Mouse (Mus musculus) ovary, adult 18-20 months (tissue): ENCODE measurements around the gene Dynlt1b.
"Not testable (repeated sequence)": the region's sequence is repeated elsewhere in the genome, so short reads cannot be mapped to it uniquely, and the experiment has no call there.

Experiments used
- DNase-seq: peaks from one replicate; pipeline ENCODE4 v3.0.0; 2022; ENCODE audit warnings: low spot score, mixed read lengths

Gene Dynlt1b

DNA sequence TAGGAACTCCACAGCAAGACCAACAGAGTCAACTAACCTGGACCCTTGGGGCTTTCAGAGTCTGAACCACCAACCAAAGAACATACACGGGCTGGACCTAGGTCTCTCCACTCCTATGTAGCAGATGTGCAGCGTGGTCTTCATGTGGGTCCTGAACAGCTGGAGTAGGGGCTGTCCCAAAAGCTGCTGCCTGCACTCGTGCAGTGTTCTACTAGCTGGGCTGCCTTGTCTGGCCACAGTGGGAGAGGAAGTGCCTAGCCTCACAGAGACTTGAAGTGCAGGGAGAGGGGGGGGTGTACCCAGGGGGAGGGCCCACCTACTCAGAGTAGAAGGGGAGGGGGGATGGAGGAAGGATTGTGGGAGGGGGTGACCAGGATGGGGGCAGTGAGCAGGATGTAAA lies 7.1 kb upstream of the Dynlt1b start:
- DNase-seq: not testable (repeated sequence)

DNA sequence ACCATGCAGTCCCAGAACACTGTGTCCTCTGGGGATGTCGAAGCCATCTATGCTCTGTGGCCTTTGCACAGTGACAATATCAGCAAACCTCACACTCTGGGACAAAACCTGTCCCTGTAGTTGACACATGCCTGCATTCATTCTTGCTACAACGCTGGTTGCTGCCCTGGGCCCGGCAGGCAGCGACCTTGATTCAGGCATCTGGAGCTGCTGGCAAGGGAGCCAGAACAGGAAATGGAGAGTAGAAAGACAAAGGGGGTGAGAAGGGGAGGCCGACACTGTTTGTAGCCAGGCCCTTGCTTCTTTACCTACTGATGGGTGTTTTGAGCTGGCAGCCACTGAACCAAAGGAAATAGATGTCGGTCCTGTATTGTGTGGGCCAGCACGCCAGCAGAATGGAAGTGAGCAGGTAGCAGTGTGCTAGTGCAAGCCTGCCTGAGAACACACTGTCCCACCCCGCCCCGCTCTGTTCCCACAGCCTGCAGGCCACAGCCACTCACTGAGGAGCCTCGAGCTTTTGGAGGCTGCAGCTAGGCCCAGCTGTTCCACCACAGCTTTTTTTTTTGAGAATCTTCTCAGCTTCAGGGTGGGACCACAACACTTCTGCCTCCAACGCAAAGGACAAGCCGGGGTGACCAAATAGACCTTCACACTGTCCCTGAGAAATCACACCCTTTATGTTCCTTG lies 5.5 kb upstream of the Dynlt1b start:
- DNase-seq: not testable (repeated sequence)

DNA sequence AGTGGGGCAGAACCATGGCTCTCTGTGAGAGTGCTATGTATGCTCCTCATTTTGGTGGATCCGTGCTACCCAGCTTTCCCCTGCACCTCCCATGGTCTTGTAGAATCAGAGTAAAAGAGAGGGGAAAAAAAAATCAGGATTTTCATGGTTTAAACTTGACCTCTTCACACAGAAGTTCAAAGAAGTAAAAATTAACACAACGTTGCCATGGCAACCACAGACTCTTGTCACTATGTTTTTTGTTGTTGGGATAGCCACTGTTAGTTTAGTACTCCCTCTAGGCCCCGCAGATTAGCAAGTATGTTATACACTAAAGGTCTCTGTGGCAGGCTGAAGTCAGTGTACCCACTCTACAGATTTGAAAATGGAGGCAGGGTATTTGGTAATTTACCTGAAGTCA lies 4.6 kb upstream of the Dynlt1b start:
- DNase-seq: not testable (repeated sequence)

DNA sequence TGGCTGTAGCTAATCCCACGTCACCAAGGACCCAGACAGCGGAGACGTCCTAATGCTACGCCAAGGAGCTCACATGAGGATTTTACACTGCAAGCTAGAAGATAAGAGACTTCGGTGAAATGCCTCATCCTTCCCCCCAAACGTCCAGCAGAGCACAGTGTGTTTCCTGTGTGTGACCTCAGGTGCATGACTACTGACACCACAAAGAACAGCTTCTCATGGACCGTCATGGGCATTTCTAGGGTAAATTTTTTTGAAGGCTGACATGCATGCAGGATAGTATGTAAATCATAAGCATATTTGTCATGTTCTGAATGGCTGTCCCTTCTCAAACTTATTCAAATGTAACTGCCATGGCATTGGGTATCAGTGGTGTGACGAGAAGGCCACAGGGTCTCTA lies 3.0 kb upstream of the Dynlt1b start:
- DNase-seq: not testable (repeated sequence)

DNA sequence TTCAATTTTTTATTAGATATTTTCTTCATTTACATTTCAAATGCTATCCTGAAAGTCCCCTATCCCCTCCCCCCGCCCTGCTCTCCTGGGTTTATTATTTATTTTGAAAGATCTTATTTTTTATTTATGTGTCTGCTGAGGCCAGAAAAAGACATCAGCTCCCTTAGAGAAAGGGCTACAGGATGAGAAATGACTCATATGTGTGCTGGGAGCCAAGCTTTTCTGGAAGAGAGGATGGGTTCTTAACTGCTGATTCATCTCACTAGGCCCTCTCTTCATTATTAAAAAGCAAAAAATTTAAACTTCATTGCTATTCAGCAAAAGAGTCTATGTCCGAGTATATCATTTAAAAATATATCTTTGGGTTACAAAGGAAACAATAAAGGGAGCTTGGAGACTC lies 986 bp upstream of the Dynlt1b start:
- not testable (repeated sequence) for DNase-seq

DNA sequence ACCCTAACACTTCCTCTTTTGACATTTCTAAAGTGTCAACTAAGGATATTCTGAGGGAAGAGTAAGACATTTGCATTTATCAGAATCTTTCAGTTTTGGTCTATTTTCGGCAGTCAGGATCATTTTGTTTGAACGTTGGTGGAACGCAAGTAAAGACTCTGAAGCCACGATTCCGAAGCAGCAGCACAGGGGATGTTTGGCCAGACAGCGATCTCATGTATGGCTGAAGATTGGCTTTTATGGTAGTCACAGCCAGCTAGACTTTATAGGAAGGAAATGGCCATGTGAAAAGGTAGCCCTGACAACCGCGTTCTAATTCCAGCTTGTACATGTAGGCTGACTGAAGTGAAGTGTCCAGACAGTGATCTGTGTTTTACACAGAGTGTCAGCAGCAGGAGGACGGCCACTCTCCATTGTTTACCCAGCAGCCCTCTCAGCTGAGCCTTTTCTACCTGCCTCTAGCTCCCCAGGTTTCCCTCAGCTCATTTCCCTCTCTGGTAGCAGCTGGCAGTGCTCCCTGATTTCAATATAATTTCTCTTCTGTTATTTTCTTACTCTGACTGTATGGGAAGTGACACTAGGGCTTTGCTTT lies 594 bp downstream of the Dynlt1b start:
- DNase-seq: not testable (repeated sequence)

DNA sequence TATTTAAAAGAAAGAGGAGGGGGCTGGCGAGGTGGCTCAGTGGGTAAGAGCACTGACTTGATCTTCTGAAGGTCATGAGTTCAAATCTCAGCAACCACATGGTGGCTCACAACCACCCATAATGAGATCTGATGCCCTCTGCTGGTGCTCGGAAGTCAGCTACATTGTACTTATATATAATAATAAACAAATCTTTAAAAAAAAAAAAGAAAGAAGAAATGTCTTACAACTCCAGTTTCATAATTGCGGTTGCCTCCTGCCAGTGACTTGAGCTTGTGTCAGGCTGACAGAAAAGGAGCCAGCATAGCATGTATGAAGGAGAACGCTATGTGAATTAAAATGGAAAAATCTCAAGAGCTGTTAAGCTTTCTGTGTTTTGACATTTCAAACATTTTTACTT lies 2.5 kb downstream of the Dynlt1b start:
- not testable (repeated sequence) for DNase-seq

DNA sequence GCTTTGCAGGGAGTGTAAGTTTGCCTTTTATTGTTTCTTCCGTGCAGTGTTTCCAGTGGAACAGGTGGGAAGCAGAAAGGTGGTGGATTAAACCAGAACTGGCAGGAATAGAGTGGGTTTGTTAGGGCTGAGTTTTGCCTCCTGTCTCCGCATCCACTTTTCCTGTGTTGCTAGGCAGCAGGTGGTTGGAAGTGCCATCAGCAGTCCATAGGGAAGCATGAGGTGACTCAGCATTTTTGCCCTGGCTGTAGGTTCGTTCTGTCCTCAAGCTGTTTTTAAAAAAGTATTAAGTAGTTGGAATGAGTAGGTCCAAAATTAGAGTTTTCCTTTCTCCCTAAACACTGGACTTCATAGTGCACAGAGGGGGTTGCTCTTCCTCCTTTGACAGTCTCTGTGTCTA lies 3.8 kb downstream of the Dynlt1b start:
- DNase-seq: not testable (repeated sequence)

DNA sequence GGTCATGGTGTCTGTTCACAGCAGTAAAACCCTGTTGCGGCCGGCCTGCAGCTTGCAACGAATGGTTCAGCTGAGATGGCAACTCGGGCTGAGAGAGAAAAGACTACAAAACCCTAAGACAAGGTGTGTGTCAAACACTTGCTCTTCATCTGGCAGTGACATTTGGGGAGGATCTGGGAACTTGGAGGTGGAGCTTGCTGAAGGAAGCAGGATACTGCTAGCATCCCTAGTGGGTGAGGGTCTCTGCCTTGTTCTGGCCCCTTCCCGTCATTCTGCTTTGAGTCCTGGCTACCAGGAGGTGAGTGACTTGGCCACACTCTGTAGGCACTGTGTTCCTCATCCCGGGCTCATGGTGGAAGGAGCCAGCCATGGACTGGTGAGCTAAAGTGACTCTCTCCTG lies 8.2 kb downstream of the Dynlt1b start:
- DNase-seq: not testable (repeated sequence)

DNA sequence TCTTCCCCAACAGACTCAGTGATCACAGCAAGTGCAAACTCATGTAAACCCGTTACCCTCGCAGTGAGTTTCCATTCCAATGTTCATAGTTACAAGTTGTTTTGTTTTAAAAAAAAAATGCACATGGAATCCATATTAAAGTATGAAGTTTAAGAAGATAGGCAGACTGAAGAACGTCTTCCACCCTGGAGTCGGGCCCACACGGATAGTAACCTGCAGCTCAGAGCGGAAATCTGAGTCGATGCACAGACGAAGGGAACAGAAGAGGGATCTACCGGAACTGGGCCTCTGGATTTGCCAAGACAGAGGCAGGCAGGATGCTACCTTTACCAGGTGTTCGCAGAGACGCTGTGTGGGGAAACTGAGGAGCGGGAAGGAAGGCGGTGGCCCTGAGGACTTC lies 10.0 kb downstream of the Dynlt1b start:
- DNase-seq: not testable (repeated sequence)

DNA sequence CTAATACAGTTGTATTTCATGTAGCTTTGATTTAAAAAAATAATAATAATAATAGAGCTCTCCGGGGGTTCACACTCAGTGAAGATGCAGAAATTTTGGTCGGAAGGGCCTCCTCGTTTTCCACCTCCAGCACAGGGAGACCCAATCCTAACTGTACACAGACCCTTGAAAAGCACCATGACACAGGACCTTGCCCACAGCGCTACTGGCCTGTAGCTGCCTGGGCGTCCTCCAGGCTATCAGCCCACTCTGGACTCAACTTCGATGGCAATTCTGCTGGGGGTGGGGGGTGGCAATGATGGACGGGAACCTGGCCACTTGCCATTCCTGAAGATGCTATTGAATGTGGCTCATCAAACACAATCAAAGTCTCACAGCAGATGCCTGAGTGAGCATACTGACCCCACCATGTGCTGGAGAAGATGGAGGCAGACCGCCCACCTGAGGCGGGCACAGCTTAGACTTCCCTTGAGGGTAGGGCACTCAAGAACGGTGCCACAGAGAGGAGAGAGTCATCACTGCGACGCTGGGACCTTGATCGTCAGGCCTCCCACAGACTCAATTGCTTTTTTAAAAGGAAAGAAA lies 10.7 kb downstream of the Dynlt1b start:
- not testable (repeated sequence) for DNase-seq

DNA sequence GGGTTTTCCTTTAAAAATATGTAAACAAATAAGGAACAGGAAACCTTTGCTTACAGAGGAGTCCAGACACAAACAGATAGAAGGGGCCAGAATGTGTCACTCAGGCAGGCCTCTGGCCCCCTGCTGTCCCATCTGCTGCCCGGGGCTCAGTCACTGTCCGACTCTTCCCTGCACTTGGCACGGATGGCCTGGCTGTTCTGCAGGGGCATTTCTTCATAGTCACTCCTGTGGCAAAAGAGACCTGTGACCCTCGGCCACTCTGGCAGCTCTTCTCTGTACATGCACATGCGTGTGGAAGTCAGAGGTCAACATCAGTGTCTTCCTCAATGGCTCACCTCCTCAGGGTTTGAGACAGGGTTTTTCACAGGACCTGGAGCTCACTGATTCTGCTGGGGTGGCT lies 11.3 kb downstream of the Dynlt1b start:
- not testable (repeated sequence) for DNase-seq

DNA sequence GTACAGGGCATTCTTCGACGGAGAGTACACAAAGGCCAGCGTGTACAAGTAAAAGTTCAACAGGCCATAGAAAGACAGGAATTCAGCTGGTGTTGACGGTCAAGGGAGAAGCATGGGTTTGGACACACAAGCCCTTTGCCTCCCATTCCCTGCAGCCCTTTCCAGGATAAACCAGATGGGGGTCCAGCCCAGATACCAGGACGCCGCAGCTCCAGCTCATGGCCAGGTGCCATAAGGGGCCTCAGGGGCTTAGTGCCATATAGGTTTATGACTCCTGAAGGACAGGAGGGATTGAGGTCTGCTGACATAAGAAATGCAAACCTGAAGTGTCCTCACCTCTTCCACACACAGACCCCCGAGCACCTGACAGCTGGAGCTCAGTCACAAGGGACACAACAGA lies 12.6 kb downstream of the Dynlt1b start:
- not testable (repeated sequence) for DNase-seq

DNA sequence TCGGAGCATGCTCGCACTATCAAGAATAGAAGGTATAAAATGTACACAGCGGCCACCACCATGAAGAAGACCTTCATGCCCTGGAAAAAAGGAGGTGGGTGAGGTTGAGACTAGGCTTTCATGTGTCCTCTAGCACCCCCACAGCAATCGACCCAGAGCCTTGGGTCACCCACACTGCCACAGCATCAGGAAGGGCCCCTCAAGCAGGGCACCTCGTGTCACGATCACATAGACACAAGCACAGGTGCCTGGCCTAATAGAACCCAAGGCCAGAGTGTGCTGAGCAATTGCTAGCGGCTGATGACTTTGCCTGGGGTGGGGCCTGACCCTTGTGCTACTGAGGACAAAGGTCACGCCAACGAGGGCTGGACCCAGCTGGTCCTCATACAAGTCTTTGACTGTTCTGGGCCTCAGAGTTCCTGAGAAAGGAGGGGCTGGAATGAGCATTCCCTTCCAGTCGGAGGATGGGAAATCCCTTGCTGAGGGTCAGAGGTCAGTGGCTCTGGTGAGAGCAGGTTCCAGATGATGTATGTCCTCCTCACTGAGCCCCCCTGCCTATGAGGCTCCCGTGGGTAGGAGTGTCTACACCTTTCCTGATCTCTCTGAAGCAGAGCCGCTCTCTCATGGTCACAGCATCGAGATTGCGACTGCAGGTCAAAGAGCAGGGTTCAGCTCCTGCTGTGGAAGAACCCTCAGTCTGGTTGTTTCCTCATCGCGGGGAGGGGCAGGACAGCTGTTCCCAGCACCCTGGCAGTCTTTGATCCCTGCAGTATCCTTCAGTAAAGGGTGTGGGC lies 16.1 kb downstream of the Dynlt1b start:
- not testable (repeated sequence) for DNase-seq

DNA sequence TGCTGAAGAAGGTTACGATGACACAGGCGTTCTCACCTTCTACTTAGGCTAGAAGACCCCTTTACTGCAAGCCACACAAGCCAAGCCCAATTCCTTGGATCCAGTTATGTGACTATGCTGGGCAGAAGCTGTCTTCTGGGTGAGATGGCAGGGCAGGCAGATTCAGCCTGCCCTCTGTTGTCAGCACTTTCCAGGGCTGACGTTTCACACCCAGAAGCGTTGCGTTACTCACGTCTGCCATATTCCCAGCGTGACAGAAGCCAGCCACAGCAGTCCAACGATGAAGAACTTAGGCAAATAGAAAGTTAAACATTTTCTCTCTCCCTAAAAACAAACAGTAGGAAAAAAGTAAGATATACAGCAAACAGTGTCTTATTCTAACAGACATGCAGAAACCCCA lies 18.4 kb downstream of the Dynlt1b start:
- DNase-seq: not testable (repeated sequence)

DNA sequence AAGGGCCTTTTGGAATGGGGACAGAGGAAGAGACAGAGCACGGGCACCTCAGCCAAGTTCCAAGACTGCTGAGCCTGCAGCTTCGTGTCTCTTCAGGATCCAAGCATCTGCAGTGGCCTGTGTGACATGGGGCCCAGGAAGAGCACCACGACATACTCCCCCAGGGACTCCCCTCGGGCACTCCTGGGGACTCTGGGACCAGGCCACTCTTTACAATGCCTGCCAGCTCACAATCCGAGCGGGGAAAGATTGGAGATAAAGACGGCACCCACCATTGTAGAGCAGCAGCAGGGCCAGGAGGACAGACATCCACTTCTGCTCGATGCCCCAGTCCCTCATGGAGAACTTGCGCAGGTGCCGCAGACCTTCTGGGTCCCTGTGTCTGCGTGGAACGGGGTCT lies 19.3 kb downstream of the Dynlt1b start:
- not testable (repeated sequence) for DNase-seq

DNA sequence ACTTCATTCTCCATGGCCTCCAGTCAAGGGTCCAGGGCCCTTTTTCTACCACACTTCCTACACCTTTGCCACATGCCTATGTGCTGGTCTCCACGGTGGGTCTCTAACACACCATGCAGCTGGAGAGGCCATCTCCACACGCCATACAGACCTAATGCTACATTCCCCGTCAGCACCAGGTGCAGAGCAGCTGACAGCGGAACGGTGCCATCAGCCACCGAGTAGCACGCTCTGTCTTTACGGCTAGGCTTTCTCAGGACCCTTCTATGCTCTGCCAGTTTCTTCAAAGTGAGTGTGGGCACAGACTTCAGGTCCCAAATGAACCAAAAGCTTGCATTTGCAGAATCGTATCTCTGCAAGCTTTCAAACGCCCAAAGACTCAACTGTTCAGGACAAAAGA lies 21.3 kb downstream of the Dynlt1b start:
- not testable (repeated sequence) for DNase-seq

DNA sequence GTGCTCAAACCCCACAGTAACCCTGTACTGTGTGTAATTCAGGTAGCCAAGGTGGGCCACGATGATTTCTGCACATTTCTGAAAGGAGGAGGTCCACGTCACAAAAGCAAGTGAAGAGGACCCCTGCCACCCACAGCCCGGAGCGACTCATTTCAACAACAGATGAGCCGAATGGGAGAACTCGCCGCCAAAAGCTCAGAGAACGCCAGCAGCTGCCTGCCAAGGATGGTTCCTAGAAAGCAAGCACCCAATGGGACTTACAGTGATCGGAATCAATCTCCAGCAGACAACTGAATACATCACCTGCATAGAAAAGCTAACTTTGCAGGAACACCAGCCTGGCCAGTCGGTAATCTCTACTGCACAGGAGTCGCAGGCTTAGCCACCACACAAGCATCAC lies 22.8 kb downstream of the Dynlt1b start:
- not testable (repeated sequence) for DNase-seq

DNA sequence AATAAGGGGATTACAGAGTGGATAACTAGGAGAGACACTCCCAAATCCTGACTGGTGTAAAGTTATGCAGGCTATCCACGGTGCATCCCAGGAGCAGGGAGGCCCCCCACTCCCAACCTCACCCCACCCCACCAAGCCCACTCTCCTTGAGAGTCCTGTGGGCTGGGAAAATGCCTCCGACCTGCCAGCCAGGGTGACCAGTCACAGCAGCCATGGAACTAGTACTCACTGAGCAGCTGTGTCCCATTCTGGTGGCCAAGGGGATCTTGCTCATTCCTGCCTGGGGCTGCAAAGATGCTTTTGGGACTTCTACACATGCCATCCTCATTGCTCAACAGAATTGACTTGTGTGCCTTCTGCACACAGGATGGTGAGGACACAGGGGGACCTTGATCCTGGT lies 24.8 kb downstream of the Dynlt1b start:
- not testable (repeated sequence) for DNase-seq

DNA sequence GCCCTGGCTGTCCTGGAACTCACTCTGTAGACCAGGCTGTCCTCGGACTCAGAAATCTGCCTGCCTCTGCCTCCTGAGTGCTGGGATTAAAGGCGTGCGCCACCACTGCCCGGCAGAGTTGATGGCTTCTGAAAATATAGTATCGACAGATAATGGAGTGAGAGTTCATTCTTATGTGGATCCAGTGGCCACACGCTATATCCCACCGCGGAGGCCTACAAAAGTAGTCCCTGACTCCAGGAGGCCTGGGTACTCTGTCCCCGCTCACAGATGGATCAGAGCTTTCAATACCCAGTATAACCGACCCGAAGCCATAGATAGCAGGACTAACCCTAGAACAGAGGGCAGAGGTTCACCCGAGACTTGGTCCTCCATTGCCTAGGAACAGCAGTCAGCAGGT lies 26.0 kb downstream of the Dynlt1b start:
- DNase-seq: not testable (repeated sequence)

DNA sequence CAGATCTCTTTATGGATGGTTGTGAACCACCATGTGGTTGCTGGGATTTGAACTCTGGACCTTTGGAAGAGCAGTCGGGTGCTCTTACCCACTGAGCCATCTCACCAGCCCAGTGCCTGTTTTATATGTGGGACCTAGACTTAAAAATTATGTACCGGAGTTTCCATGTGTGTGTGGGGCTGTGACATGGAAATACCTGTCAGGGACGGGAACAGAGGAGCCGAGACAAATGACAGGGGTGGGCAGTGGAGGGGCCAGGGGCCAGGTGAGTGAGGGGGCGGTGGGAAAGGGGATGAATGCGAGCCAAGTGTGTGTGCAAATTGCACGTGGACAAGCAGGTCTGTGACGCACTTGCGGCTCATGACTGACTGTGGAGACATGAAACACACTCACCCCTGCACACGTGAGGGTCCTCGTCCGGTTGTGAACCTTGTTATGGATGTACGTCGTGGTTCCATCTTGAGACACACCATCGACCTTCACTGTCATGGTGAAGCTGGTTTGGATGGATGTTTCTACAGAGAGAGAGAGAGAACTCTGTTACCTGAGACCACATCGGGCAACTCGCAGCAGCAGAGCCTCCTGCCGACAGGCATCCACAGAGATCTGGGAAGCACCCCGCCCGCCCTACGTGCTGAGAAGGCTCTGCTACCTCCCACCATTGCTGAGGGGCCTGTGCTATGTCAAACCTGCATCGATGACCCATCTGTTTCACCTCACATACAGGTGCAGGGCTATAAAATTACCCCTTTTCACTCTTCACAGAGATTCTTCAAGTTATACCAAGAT lies 26.9 kb downstream of the Dynlt1b start:
- not testable (repeated sequence) for DNase-seq
